Mouse (Mus musculus) forebrain, postnatal 0 days (tissue): Measurements from ENCODE around the gene Epha8. TPM values are rescaled to one million over a fixed set of nuclear protein-coding genes. Genes with fewer than 3 reads are reported as not detected.

Experiments
- ATAC-seq: fragments of 200-750 bp; cut with Nextera tagmentation; 2 replicates; pipeline ENCODE4 v1.8.0; 2017; ENCODE audit warnings: mild to moderate bottlenecking, moderate library complexity
- DNase-seq: peaks from one replicate; pipeline ENCODE4 v3.0.0-alpha.2; 2015
- H3K27ac ChIP-seq: fragments of 300-500 bp; sonication (generic); 2 replicates; pipeline ENCODE4 v1.5.1; 2014; ENCODE audit warnings: low read depth, mild to moderate bottlenecking, antibody characterized with exemption, low read length, moderate library complexity, mixed read lengths
- H3K27me3 ChIP-seq: fragments of 300-500 bp; sonication (generic); 2 replicates; pipeline ENCODE4 v1.6.1; 2014; ENCODE audit warnings: mild to moderate bottlenecking, low read length, mixed read lengths; ENCODE audit not compliant: insufficient read depth
- H3K36me3 ChIP-seq: fragments of 300-500 bp; sonication (generic); 2 replicates; pipeline ENCODE4 v1.6.1; 2014; ENCODE audit warnings: mild to moderate bottlenecking, moderate library complexity; ENCODE audit not compliant: insufficient read depth
- H3K4me1 ChIP-seq: fragments of 300-500 bp; sonication (generic); 2 replicates; pipeline ENCODE4 v1.6.1; 2014; ENCODE audit warnings: antibody characterized with exemption; ENCODE audit not compliant: insufficient read depth
- H3K4me2 ChIP-seq: fragments of 300-500 bp; sonication (generic); 2 replicates; pipeline ENCODE4 v1.6.1; 2014; ENCODE audit warnings: low read depth, mild to moderate bottlenecking, moderate library complexity
- H3K4me3 ChIP-seq: fragments of 300-500 bp; sonication (generic); 2 replicates; pipeline ENCODE4 v1.5.1; 2014; ENCODE audit warnings: low read depth, low read length, mixed read lengths
- H3K9ac ChIP-seq: fragments of 300-500 bp; sonication (generic); 2 replicates; pipeline ENCODE4 v1.6.1; 2014; ENCODE audit warnings: mild to moderate bottlenecking
- H3K9me3 ChIP-seq: fragments of 300-500 bp; sonication (generic); 2 replicates; pipeline ENCODE4 v1.6.1; 2016; ENCODE audit warnings: low read length
- CTCF ChIP-seq: sonication (generic); IDR thresholded peaks from 2 replicates; pipeline ENCODE4 v1.5.1; 2016; ENCODE audit warnings: antibody characterized with exemption, control low read depth, low read depth
- WGBS: fragments of 180-500 bp; shearing (Covaris S2); extraction: QIAGEN DNeasy Blood & Tissue Kit; methylation state at CpG from one replicate; pipeline ENCODE4 v1.1.7; 2014; 5-methylcytosine and 5-hydroxymethylcytosine counted together
- polyA plus RNA-seq: library from polyadenylated mRNA; unstranded; fragments of >200 nt; fragmentation: Nextera tagmentation; extraction: Ambion mirVana; gene quantifications from 2 replicates; pipeline ENCODE4 v1.2.1, GENCODE M21; 2015
- total RNA-seq: library from RNA; depleted of rRNA; stranded (reverse); fragments of >200 nt; gene quantifications from 2 replicates; pipeline ENCODE4 v1.2.3, GENCODE M21; 2014

The Epha8 gene
- total and polyA plus RNA-seq, 2 experiments from 2014 or later = 9.5 to 23.9 TPM

DNA sequence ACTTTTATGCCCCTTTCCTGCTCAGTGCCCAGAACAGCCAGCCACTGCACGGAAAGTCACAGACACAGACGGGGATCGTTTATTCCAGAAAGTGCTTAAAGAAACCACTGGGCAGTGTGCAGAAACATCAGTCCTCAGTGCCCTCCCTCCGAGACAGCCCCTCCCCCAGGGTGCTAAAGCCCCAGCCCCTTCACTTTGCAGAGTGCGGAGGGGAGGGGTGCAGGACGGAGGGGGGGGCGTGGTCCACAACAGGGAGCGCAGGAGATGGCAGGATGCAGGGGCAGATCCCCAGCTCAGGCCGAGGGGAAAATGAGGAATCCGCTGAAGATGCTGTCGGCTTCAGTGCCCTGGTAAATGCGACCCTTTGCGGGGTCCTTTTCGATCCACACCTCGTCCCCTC, 60.8 kb downstream of the Epha8 start:
- no peak for DNase-seq
- Histone ChIP-seq H3K4me3 (no peak overlapping the region), H3K9me3 (no peaks in the 10 kb centered on the region), H3K4me1 (no peaks in the 10 kb centered on the region), H3K27me3 (peaks cover 22% of the 10 kb centered on the region), H3K4me2 (peak overlapping the region; percentile 19), H3K36me3 (no peaks in the 10 kb centered on the region), H3K27ac (no peak overlapping the region), H3K9ac (no peak overlapping the region)
- no peak for ATAC-seq
- TF ChIP-seq CTCF = no peak
- 4% methylated on average over 14 of the region's 15 CpGs for WGBS

DNA sequence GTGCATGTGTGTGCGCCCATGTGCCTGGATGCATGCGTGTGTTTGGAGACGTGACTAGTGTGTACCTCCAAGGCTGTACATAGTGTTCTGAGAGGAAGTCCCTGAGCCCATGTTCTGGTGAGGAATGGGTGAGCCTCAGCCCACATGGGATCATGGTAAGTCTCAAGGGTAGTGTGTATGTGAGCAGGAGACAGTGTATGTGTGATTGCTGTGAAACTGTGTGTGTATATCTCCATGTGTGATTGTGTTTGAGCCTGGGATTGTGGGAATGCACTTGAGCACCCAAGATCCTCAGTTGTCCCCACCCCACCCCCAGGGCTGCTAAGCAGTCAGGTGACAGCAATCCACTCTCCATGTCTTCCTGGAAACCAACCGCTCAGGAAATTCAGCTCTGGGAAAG, 61.8 kb downstream of the Epha8 start:
- no peaks in the 10 kb centered on the region for H3K9me3 ChIP-seq
- no peaks in the 10 kb centered on the region for H3K36me3 ChIP-seq
- ATAC-seq = no peak
- DNase-seq = no peak
- WGBS = 66% methylated on average over 4 of the region's 4 CpGs
- peaks cover 22% of the 10 kb centered on the region for H3K27me3 ChIP-seq
- no peak overlapping the region for H3K27ac ChIP-seq
- H3K4me3 ChIP-seq = no peak overlapping the region
- H3K4me2 ChIP-seq = no peak overlapping the region
- no peak overlapping the region for H3K9ac ChIP-seq
- no peak for TF ChIP-seq CTCF
- H3K4me1 ChIP-seq = no peaks in the 10 kb centered on the region

DNA sequence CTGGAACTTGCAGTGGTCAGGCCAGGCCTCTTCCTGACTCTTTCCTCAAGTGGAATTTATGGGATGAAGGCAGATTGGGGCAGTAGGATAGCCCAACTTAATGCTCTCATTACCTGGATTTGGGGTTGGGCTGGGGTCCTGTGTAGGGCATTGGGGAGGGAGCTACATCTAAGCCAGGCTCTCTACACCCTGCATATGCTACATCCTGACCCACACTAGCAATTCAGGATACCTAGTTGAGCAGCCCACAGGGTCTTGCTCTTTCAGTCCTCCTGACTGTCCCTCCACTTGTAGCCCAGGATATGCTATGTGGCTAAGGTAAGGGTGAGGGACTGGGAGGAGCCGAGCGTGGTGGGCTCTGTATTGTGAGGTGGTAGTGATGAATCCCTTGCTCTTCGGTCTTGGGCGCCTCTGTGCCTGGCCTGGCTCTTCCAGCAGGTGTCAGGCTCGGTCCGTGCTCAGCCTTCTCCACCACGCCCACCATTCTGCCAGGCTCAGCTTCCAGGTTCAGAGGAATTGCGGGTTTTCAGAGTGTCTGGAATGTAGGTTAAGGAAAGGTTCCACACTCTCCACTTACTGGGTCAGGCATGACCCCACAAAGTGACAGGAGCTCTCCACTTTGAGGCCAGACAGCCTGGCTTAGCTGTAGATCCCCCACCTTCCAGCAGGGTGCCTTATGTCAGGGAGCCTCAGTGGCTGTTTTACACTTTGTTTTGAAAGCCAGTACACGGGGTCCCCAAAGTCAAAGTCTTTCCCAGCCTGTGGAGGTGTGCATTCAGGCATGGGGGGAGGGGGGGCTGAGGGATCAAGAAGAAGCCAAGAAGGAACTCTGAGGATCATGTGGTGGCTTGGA, 62.7 kb downstream of the Epha8 start:
- H3K36me3 ChIP-seq = no peaks in the 10 kb centered on the region
- WGBS = 7% methylated on average over 9 of the region's 9 CpGs
- H3K4me3 ChIP-seq = no peak overlapping the region
- ATAC-seq (peak; percentile 90), DNase-seq (peak; percentile 88)
- no peak overlapping the region for H3K9ac ChIP-seq
- H3K4me1 ChIP-seq = no peaks in the 10 kb centered on the region
- H3K27ac ChIP-seq = no peak overlapping the region
- H3K9me3 ChIP-seq = no peaks in the 10 kb centered on the region
- H3K27me3 ChIP-seq = peaks cover 22% of the 10 kb centered on the region
- peak; percentile 95 for TF ChIP-seq CTCF
- no peak overlapping the region for H3K4me2 ChIP-seq

DNA sequence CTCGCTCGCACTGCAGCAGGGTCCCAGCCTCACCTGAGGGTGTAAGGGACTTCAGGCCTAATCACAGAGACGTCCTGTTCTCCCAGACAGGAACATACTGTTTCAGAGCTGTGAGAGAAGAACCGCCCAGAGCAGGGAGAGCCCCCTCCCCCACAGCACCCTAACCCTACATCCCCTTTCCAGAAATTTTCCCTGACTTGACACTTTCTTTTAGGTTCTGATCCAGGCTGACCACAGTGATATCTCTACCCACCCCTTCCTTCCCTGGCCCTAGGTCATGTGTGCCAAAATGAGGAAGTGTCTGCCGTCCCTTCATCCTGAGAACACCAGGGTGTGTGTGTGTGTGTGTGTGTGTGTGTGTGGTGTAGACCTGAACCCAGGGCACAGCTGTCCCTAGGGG, 63.8 kb downstream of the Epha8 start, which contains the start of gene C1qc:
TSS of gene C1qc (minus strand) at position 255 of the 400 bp plus-strand sequence.
- WGBS = 64% methylated on average over 5 of the region's 5 CpGs
- no peak for TF ChIP-seq CTCF

DNA sequence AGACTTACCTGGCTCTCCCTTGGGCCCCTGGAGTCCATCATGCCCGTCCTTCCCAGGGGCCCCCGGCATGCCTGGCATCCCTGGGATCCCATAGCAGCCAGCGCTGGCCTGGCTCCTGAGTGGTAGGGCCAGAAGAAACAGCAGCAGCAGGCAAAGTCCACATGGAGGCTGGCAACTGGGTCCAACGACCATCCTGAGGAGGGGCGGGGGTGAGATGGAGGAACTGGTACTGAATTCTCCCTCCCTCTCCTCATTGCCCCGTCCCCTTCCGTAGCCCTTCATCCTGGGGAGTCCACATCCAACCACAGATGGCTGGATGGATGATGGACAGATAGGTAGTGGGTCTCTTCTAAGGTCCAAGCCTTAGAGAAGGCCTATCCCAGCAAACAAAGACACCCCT, 64.2 kb downstream of the Epha8 start:
- 65% methylated on average over 7 of the region's 7 CpGs for WGBS
- Histone ChIP-seq H3K9ac (no peak overlapping the region), H3K36me3 (no peaks in the 10 kb centered on the region), H3K27ac (no peak overlapping the region), H3K4me3 (no peak overlapping the region), H3K9me3 (no peaks in the 10 kb centered on the region), H3K4me2 (no peak overlapping the region), H3K4me1 (no peaks in the 10 kb centered on the region), H3K27me3 (peaks cover 22% of the 10 kb centered on the region)
- ATAC-seq = no peak
- DNase-seq = no peak
- TF ChIP-seq CTCF = no peak

More for the DNA sequence above, 63.8 kb downstream of the Epha8 start, which contains the start of gene C1qc:
- H3K36me3 ChIP-seq = no peaks in the 10 kb centered on the region
- ATAC-seq (no peak), DNase-seq (no peak)
- H3K27me3 ChIP-seq = peaks cover 22% of the 10 kb centered on the region
- no peak within 1 kb of the TSS for H3K4me2 ChIP-seq
- no peaks in the 10 kb centered on the region for H3K9me3 ChIP-seq
- no peak within 1 kb of the TSS for H3K9ac ChIP-seq
- H3K4me1 ChIP-seq = no peaks in the 10 kb centered on the region
- no peak within 1 kb of the TSS for H3K27ac ChIP-seq
- H3K4me3 ChIP-seq = no peak within 1 kb of the TSS

DNA sequence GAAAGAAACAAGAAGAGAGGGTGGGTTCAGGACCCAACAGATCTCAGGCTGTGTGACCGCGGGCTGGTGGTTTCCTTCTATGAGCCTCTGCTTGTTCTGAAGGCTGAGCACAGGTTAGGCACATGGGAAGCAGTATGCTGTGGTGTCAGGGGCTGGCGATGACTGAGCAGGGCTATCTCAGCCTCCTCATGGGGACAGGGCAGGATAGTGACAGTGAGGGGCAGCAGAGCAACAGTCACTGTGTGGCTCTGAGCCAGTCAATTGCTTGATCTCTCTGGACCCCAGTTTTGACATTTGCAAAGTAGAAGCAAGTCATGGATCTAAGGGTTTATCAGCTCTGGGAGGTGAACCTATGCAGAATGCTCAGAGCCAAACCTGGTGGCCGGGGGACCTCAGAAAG, 65.5 kb downstream of the Epha8 start:
- no peak overlapping the region for H3K27ac ChIP-seq
- DNase-seq (no peak), ATAC-seq (no peak)
- H3K9me3 ChIP-seq = no peaks in the 10 kb centered on the region
- 88% methylated on average over 4 of the region's 4 CpGs for WGBS
- no peak overlapping the region for H3K4me2 ChIP-seq
- H3K36me3 ChIP-seq = no peaks in the 10 kb centered on the region
- H3K4me3 ChIP-seq = no peak overlapping the region
- H3K9ac ChIP-seq = no peak overlapping the region
- TF ChIP-seq CTCF = no peak
- no peaks in the 10 kb centered on the region for H3K4me1 ChIP-seq
- peaks cover 13% of the 10 kb centered on the region for H3K27me3 ChIP-seq

DNA sequence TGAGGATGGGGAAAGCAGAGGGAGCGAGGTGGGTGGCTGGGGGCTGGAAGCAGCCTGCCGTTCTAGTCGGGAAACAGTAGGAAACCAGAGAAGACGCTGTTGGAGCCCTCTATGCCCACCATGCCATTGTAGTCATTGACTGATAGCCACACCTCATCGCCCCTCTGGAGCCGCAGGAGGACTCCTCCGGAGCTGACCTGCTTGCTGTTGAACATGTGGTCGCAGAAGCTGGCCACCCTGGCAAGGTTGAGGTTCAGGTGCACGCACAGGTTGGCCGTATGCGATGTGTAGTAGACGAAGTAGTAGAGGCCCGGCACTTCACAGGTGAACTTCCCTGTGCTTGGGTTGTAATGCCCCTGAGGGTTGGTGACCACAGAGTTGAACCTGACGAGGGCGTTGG, 66.6 kb downstream of the Epha8 start:
- H3K4me1 ChIP-seq = no peaks in the 10 kb centered on the region
- WGBS = 90% methylated on average over 15 of the region's 15 CpGs
- H3K36me3 ChIP-seq = no peaks in the 10 kb centered on the region
- H3K27ac ChIP-seq = no peak overlapping the region
- no peaks in the 10 kb centered on the region for H3K9me3 ChIP-seq
- ATAC-seq = no peak
- H3K4me2 ChIP-seq = no peak overlapping the region
- no peak for DNase-seq
- H3K4me3 ChIP-seq = no peak overlapping the region
- H3K27me3 ChIP-seq = peaks cover 2% of the 10 kb centered on the region; the same call in 1 of the 2 replicates
- TF ChIP-seq CTCF = no peak
- no peak overlapping the region for H3K9ac ChIP-seq
